Mouse (Mus musculus) intestine, embryonic 16.5 days (tissue): ENCODE results near the gene Prss54. TPM values are rescaled to one million over a fixed set of nuclear protein-coding genes. Genes with fewer than 3 reads are reported as not detected.

Experiments used
- ATAC-seq: fragments of 200-750 bp; cut with Nextera tagmentation; 2 replicates; pipeline ENCODE4 v1.8.0; 2017; ENCODE audit warnings: moderate TSS enrichment, moderate library complexity
- H3K27ac ChIP-seq: fragments of 300-500 bp; sonication (generic); 2 replicates; pipeline ENCODE4 v1.5.1; 2014; ENCODE audit warnings: mild to moderate bottlenecking, low read length
- H3K27me3 ChIP-seq: fragments of 300-500 bp; sonication (generic); replicated peaks from 2 replicates; pipeline ENCODE4 v1.6.1; 2014; ENCODE audit warnings: low read length, control low read depth, mixed read lengths; ENCODE audit not compliant: control insufficient read depth, insufficient read depth
- H3K36me3 ChIP-seq: fragments of 300-500 bp; sonication (generic); 2 replicates; pipeline ENCODE4 v1.6.1; 2014; ENCODE audit warnings: low read length, control low read depth; ENCODE audit not compliant: control insufficient read depth, insufficient read depth
- H3K4me1 ChIP-seq: fragments of 300-500 bp; sonication (generic); 2 replicates; pipeline ENCODE4 v1.6.1; 2014; ENCODE audit warnings: low read length, control low read depth, mixed read lengths; ENCODE audit not compliant: control insufficient read depth, insufficient read depth
- H3K4me2 ChIP-seq: fragments of 300-500 bp; sonication (generic); 2 replicates; pipeline ENCODE4 v1.6.1; 2014; ENCODE audit warnings: low read depth, low read length, control low read depth
- H3K4me3 ChIP-seq: fragments of 300-500 bp; sonication (generic); 2 replicates; pipeline ENCODE4 v1.5.1; 2014; ENCODE audit warnings: mild to moderate bottlenecking, low read length
- H3K9ac ChIP-seq: fragments of 300-500 bp; sonication (generic); 2 replicates; pipeline ENCODE4 v1.6.1; 2014; ENCODE audit warnings: low read depth, low read length
- H3K9me3 ChIP-seq: fragments of 300-500 bp; sonication (generic); 2 replicates; pipeline ENCODE4 v1.6.1; 2016; ENCODE audit warnings: low read length, control low read depth; ENCODE audit not compliant: control insufficient read depth
- WGBS: fragments of 180-500 bp; shearing (Covaris S2); extraction: QIAGEN DNeasy Blood & Tissue Kit; methylation state at CpG from one replicate; pipeline ENCODE4 v1.1.7; 2014; 5-methylcytosine and 5-hydroxymethylcytosine counted together
- polyA plus RNA-seq: library from polyadenylated mRNA; unstranded; fragments of >200 nt; fragmentation: Nextera tagmentation; extraction: Ambion mirVana; gene quantifications from 2 replicates; pipeline ENCODE4 v1.2.1, GENCODE M21; 2015

Prss54 gene
- polyA plus RNA-seq, 1 experiment from 2014 or later, result not detected

- no peaks in the 10 kb centered on the region for H3K36me3 ChIP-seq
- no peak for ATAC-seq
- H3K9me3 ChIP-seq, result no peaks in the 10 kb centered on the region
- 64% methylated on average over 4 of the region's 4 CpGs for WGBS
- no peak overlapping the region for H3K4me2 ChIP-seq
- H3K27me3 ChIP-seq, result no peaks in the 10 kb centered on the region
- H3K4me1 ChIP-seq, result no peaks in the 10 kb centered on the region
- H3K9ac ChIP-seq, result no peak overlapping the region
- H3K27ac ChIP-seq, result no peak overlapping the region
- H3K4me3 ChIP-seq, result no peak overlapping the region
Measured at GRCm38 (mm10) chr8:95513219-95513618, 62.9 kb downstream of the Prss54 start.

- Histone ChIP-seq H3K4me3 (no peak overlapping the region), H3K9ac (no peak overlapping the region), H3K9me3 (no peaks in the 10 kb centered on the region), H3K36me3 (no peaks in the 10 kb centered on the region), H3K27me3 (no peaks in the 10 kb centered on the region), H3K4me2 (no peak overlapping the region), H3K27ac (no peak overlapping the region), H3K4me1 (no peaks in the 10 kb centered on the region)
- ATAC-seq, result no peak
- 60% methylated on average over 4 of the region's 4 CpGs for WGBS
Measured at GRCm38 (mm10) chr8:95512257-95512656, 63.9 kb downstream of the Prss54 start.

Other genes with a start within 250 kb of the Prss54 start
- gene Zfp319, start 244.4 kb downstream of the Prss54 start, polyA plus RNA-seq, result 4.5 and 5.2 TPM in 2 replicates
- 43.4 and 45.8 TPM in 2 replicates for gene Usb1, start 244.1 kb downstream of the Prss54 start, polyA plus RNA-seq
- gene Mmp15, start 224.1 kb downstream of the Prss54 start, polyA plus RNA-seq, result 7.9 and 8.3 TPM in 2 replicates
- 100 and 113 TPM in 2 replicates for gene Cfap20, start 141.5 kb downstream of the Prss54 start, polyA plus RNA-seq
- gene Csnk2a2, start 86.3 kb downstream of the Prss54 start, polyA plus RNA-seq, result 5.1 and 5.5 TPM in 2 replicates
- 0.13 TPM in 1 of 2 replicates, not detected in the other for gene Ccdc113, start 42.3 kb downstream of the Prss54 start, polyA plus RNA-seq
- 9.2 and 11.9 TPM in 2 replicates for gene Gins3, start 57.1 kb upstream of the Prss54 start, polyA plus RNA-seq
- 14.4 and 15.3 TPM in 2 replicates for gene Ndrg4, start 100.6 kb upstream of the Prss54 start, polyA plus RNA-seq
- 16.1 and 18.4 TPM in 2 replicates for gene Setd6, start 139.5 kb upstream of the Prss54 start, polyA plus RNA-seq
- 44.4 and 46.7 TPM in 2 replicates for gene Cnot1, start 231.1 kb upstream of the Prss54 start, polyA plus RNA-seq
- 309 and 333 TPM in 2 replicates for gene Sap18b, start 249.0 kb upstream of the Prss54 start, polyA plus RNA-seq